Mouse (Mus musculus): ENCODE measurements around the gene Farp1. TPM values are rescaled to one million over a fixed set of nuclear protein-coding genes. Genes with fewer than 3 reads are reported as not detected.

Farp1 gene
- polyA plus RNA-seq, 2 experiments: 43.3 to 78.5 TPM

DNA sequence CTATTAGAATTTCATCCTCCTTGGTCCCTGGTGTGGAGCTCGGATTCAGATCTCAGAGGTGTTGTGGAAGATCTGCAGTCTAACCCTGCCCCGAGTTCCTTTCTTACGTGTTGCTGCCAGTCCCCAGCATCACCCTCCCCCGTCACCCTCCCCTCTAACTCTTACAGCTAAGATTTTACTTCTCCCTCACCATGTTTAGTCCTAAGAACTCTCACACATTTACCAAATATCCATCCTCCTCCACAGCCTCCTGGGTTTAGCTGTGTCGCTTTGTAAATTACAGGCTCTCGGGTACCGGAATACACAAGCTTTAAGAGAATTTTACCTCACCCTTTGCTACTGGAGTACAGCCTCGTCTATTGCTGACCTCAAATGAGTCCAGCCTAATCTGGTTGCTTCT, 165.4 kb downstream of the Farp1 start:
- Histone ChIP-seq H3K27me3 (ENCODE audit: control insufficient read depth, insufficient read depth, low read length) (no peaks in the 10 kb centered on the region), H3K36me3 (ENCODE audit: control insufficient read depth, insufficient read depth, low read length) (0 out of 2 replicates have a peak, but pooled peaks cover 4% of the 10 kb centered on the region), H3K9me3 (ENCODE audit: control insufficient read depth, low read length) (peaks cover 4% of the 10 kb centered on the region; the same call in 1 of the 2 replicates), H3K9ac (ENCODE audit: low read depth, low read length, severe bottlenecking) (no peak overlapping the region; the same call in 1 of the 2 replicates), H3K4me2 (replicated peaks; ENCODE audit: low read depth, low read length, severe bottlenecking) (no peak overlapping the region), H3K27ac (replicated peaks; ENCODE audit: low read depth, low read length) (peak overlapping the region; percentile 65), H3K4me3 (replicated peaks; ENCODE audit: low read length) (no peak overlapping the region), H3K4me1 (ENCODE audit: control insufficient read depth, insufficient read depth, low read length) (peaks cover 40% of the 10 kb centered on the region)
- ATAC-seq (ENCODE audit: low FRiP score, low read depth) (no peak), DNase-seq (ENCODE audit: low spot score) (no peak)
- no peak for TF ChIP-seq POLR2A (IDR thresholded peaks at IDR 0.05; ENCODE audit: borderline replicate concordance, extremely low read depth, insufficient read depth, insufficient read length)
- WGBS: 54% methylated on average over 8 of the region's 8 CpGs

DNA sequence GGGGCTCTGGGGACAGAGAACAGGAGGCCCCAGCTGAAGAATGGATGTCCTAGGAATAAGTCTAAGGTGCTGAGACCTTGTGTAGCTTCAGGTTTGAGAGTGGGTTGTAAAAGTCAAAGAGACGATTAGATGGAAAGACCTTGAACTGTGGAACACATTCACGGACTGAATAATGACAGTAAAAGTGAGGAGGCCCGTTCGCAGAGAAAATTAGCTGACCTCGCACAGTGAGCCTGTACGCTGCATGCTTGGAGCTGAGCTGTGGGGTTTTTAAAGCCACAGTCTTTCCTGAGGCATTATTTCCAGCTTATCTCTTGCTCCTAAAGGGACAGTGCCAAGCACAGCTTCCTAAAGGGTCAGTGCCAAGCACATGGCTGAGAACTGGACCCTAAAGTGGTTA, 166.2 kb downstream of the Farp1 start:
- Histone ChIP-seq H3K4me2 (replicated peaks; ENCODE audit: low read depth, low read length, severe bottlenecking) (no peak overlapping the region), H3K9ac (ENCODE audit: low read depth, low read length, severe bottlenecking) (no peak overlapping the region), H3K36me3 (ENCODE audit: control insufficient read depth, insufficient read depth, low read length) (no peaks in the 10 kb centered on the region), H3K27ac (replicated peaks; ENCODE audit: low read depth, low read length) (0 out of 2 replicates have a peak overlapping the region, but pooled peaks have one; percentile 21), H3K27me3 (ENCODE audit: control insufficient read depth, insufficient read depth, low read length) (no peaks in the 10 kb centered on the region), H3K9me3 (ENCODE audit: control insufficient read depth, low read length) (no peaks in the 10 kb centered on the region), H3K4me3 (replicated peaks; ENCODE audit: low read length) (no peak overlapping the region), H3K4me1 (ENCODE audit: control insufficient read depth, insufficient read depth, low read length) (peaks cover 48% of the 10 kb centered on the region)
- TF ChIP-seq POLR2A (IDR thresholded peaks at IDR 0.05; ENCODE audit: borderline replicate concordance, extremely low read depth, insufficient read depth, insufficient read length): no peak
- no peak for ATAC-seq (ENCODE audit: low FRiP score, low read depth)
- WGBS: 50% methylated on average over 6 of the region's 6 CpGs
- DNase-seq (ENCODE audit: low spot score): no peak

- peak; percentile 44 for DNase-seq (ENCODE audit: low spot score)
- H3K27ac ChIP-seq (replicated peaks; ENCODE audit: low read depth, low read length): peak overlapping the region; percentile 67
- 45% methylated on average over 3 of the region's 3 CpGs for WGBS
Measured at GRCm38 (mm10) chr14:121205459-121205858, 170.5 kb downstream of the Farp1 start.

DNA sequence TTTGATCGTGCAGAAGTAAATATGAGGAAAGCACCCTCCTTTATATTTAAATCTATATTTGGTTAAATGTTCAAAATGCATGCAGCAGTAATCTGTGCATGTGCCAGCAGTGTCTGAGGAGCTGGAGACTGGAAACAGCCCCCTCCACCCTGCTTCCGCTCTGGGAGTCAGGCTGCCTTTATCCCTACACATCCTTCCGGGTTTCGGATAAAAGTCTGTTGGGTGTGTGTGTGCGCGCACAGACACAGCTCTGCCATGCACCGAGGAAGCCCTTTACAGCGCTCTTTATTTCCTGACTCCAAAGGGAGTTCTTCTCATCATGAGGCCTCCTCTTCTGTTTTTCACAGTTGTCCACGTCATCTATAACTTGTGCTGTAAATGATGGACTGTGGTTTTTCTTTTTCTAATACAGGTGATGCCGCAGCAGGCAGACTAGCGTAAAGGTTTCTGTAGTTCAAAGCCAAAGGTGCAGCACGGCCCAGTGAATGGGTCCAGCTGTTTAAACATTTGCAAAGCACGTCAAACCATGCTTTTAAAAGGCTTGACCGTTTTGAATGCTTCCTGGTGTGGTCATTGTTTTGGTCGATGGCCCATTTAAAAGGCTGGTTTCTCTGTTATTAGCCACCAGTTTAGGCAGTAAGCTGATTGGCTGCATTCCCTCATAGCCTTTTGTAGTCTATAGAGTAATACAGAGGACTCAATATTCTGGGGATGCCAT, 172.6 kb downstream of the Farp1 start:
- DNase-seq (ENCODE audit: low spot score): no peak
- TF ChIP-seq POLR2A (IDR thresholded peaks at IDR 0.05; ENCODE audit: borderline replicate concordance, extremely low read depth, insufficient read depth, insufficient read length): no peak
- H3K36me3 ChIP-seq (ENCODE audit: control insufficient read depth, insufficient read depth, low read length): peaks cover 21% of the 10 kb centered on the region
- H3K27ac ChIP-seq (replicated peaks; ENCODE audit: low read depth, low read length): peak overlapping the region; percentile 28
- no peak for ATAC-seq (ENCODE audit: low FRiP score, low read depth)
- H3K27me3 ChIP-seq (ENCODE audit: control insufficient read depth, insufficient read depth, low read length): no peaks in the 10 kb centered on the region
- no peak overlapping the region for H3K4me2 ChIP-seq (replicated peaks; ENCODE audit: low read depth, low read length, severe bottlenecking)
- H3K9ac ChIP-seq (ENCODE audit: low read depth, low read length, severe bottlenecking): no peak overlapping the region
- no peaks in the 10 kb centered on the region for H3K9me3 ChIP-seq (ENCODE audit: control insufficient read depth, low read length)
- peaks cover 40% of the 10 kb centered on the region for H3K4me1 ChIP-seq (ENCODE audit: control insufficient read depth, insufficient read depth, low read length)
- 61% methylated on average over 15 of the region's 15 CpGs for WGBS
- no peak overlapping the region for H3K4me3 ChIP-seq (replicated peaks; ENCODE audit: low read length)

More at GRCm38 (mm10) chr14:121205459-121205858, 170.5 kb downstream of the Farp1 start:
- Histone ChIP-seq H3K4me3 (replicated peaks; ENCODE audit: low read length) (no peak overlapping the region), H3K27me3 (ENCODE audit: control insufficient read depth, insufficient read depth, low read length) (no peaks in the 10 kb centered on the region), H3K36me3 (ENCODE audit: control insufficient read depth, insufficient read depth, low read length) (peaks cover 14% of the 10 kb centered on the region; the same call in 1 of the 2 replicates), H3K4me1 (ENCODE audit: control insufficient read depth, insufficient read depth, low read length) (peaks cover 43% of the 10 kb centered on the region), H3K9me3 (ENCODE audit: control insufficient read depth, low read length) (no peaks in the 10 kb centered on the region), H3K4me2 (replicated peaks; ENCODE audit: low read depth, low read length, severe bottlenecking) (no peak overlapping the region), H3K9ac (ENCODE audit: low read depth, low read length, severe bottlenecking) (no peak overlapping the region)
- TF ChIP-seq POLR2A (IDR thresholded peaks at IDR 0.05; ENCODE audit: borderline replicate concordance, extremely low read depth, insufficient read depth, insufficient read length): no peak
- peak; percentile 58; the same call in 1 of the 2 replicates for ATAC-seq (ENCODE audit: low FRiP score, low read depth)

DNA sequence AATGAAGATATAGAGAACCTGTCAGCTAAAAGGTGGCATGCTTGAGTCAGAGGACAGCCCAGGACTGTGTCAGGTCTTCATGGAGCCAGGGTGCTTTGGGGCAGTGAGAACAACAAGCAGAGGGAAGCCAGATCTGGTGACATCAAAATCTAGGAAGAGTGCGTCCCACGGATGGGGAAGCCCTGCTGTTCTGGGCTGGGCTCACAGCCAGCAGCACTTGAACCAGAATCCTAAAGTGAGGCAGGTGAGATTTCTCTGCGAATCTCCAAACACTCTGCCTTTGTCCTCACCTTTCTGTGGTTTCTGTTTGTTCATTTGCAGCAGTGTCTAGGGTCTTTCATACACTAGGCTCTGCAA, 173.1 kb downstream of the Farp1 start:
- TF ChIP-seq POLR2A (IDR thresholded peaks at IDR 0.05; ENCODE audit: borderline replicate concordance, extremely low read depth, insufficient read depth, insufficient read length): no peak

More for the DNA sequence above, 173.1 kb downstream of the Farp1 start:
- no peaks in the 10 kb centered on the region for H3K27me3 ChIP-seq (ENCODE audit: control insufficient read depth, insufficient read depth, low read length)
- WGBS: 54% methylated on average over 3 of the region's 3 CpGs
- H3K4me3 ChIP-seq (replicated peaks; ENCODE audit: low read length): no peak overlapping the region
- peaks cover 24% of the 10 kb centered on the region for H3K36me3 ChIP-seq (ENCODE audit: control insufficient read depth, insufficient read depth, low read length)
- H3K4me2 ChIP-seq (replicated peaks; ENCODE audit: low read depth, low read length, severe bottlenecking): no peak overlapping the region
- no peak for DNase-seq (ENCODE audit: low spot score)
- H3K9me3 ChIP-seq (ENCODE audit: control insufficient read depth, low read length): no peaks in the 10 kb centered on the region
- H3K9ac ChIP-seq (ENCODE audit: low read depth, low read length, severe bottlenecking): no peak overlapping the region
- H3K4me1 ChIP-seq (ENCODE audit: control insufficient read depth, insufficient read depth, low read length): peaks cover 40% of the 10 kb centered on the region
- ATAC-seq (ENCODE audit: low FRiP score, low read depth): no peak
- no peak overlapping the region; the same call in 1 of the 2 replicates for H3K27ac ChIP-seq (replicated peaks; ENCODE audit: low read depth, low read length)

All from limb, embryonic 14.5 days (tissue).